Mouse (Mus musculus): ENCODE data around the gene Ints13. TPM values are rescaled to one million over a fixed set of nuclear protein-coding genes. Genes with fewer than 3 reads are reported as not detected.

The Ints13 gene
- polyA plus RNA-seq, 1 experiment from 2014 or later: 70.2 TPM

- H3K36me3 ChIP-seq (ENCODE audit: insufficient read depth): no peaks in the 10 kb centered on the region
- H3K4me3 ChIP-seq (ENCODE audit: low read depth, low read length): no peak overlapping the region
- H3K9me3 ChIP-seq (ENCODE audit: low read depth, low read length): no peaks in the 10 kb centered on the region
- peak; percentile 75 for ATAC-seq (ENCODE audit: insufficient read depth)
- DNase-seq: no peak
- H3K9ac ChIP-seq: no peak overlapping the region
- 33% methylated on average over 7 of the region's 7 CpGs for WGBS
- no peaks in the 10 kb centered on the region for H3K4me1 ChIP-seq (ENCODE audit: insufficient read depth)
- H3K27ac ChIP-seq (ENCODE audit: low read depth): peak overlapping the region; percentile 60; the same call in 1 of the 2 replicates
- no peak overlapping the region for H3K4me2 ChIP-seq
- no peaks in the 10 kb centered on the region for H3K27me3 ChIP-seq (ENCODE audit: insufficient read depth, low read length)
- no peak for TF ChIP-seq CTCF (IDR thresholded peaks at IDR 0.05; ENCODE audit: low read depth)
Measured at GRCm38 (mm10) chr6:146530363-146530762, 47.3 kb downstream of the Ints13 start.

GRCm38 (mm10) chr6:146527537-146527936 lies 50.1 kb downstream of the Ints13 start:
- H3K9me3 ChIP-seq (ENCODE audit: low read depth, low read length): no peaks in the 10 kb centered on the region; the same call in 1 of the 2 replicates
- no peak overlapping the region for H3K4me2 ChIP-seq
- no peak overlapping the region for H3K27ac ChIP-seq (ENCODE audit: low read depth)
- WGBS: 80% methylated on average over 2 of the region's 2 CpGs
- ATAC-seq (ENCODE audit: insufficient read depth) (no peak), DNase-seq (no peak)
- H3K27me3 ChIP-seq (ENCODE audit: insufficient read depth, low read length): no peaks in the 10 kb centered on the region
- TF ChIP-seq CTCF (IDR thresholded peaks at IDR 0.05; ENCODE audit: low read depth): no peak
- H3K4me1 ChIP-seq (ENCODE audit: insufficient read depth): no peaks in the 10 kb centered on the region
- no peak overlapping the region for H3K9ac ChIP-seq
- H3K36me3 ChIP-seq (ENCODE audit: insufficient read depth): no peaks in the 10 kb centered on the region
- no peak overlapping the region for H3K4me3 ChIP-seq (ENCODE audit: low read depth, low read length)

- WGBS: 73% methylated on average over 2 of the region's 2 CpGs
Measured at GRCm38 (mm10) chr6:146525500-146525899, 52.1 kb downstream of the Ints13 start.

GRCm38 (mm10) chr6:146521456-146522245 lies 56.0 kb downstream of the Ints13 start:
- no peaks in the 10 kb centered on the region; the same call in 1 of the 2 replicates for H3K9me3 ChIP-seq (ENCODE audit: low read depth, low read length)
- ATAC-seq (ENCODE audit: insufficient read depth): no peak
- H3K9ac ChIP-seq: no peak overlapping the region
- H3K4me3 ChIP-seq (ENCODE audit: low read depth, low read length): no peak overlapping the region
- TF ChIP-seq CTCF (IDR thresholded peaks at IDR 0.05; ENCODE audit: low read depth): no peak
- H3K36me3 ChIP-seq (ENCODE audit: insufficient read depth): no peaks in the 10 kb centered on the region
- DNase-seq: no peak
- H3K27me3 ChIP-seq (ENCODE audit: insufficient read depth, low read length): no peaks in the 10 kb centered on the region
- 81% methylated on average over 5 of the region's 5 CpGs for WGBS
- no peaks in the 10 kb centered on the region for H3K4me1 ChIP-seq (ENCODE audit: insufficient read depth)
- no peak overlapping the region for H3K27ac ChIP-seq (ENCODE audit: low read depth)
- no peak overlapping the region for H3K4me2 ChIP-seq

More at GRCm38 (mm10) chr6:146525500-146525899, 52.1 kb downstream of the Ints13 start:
- H3K27ac ChIP-seq (ENCODE audit: low read depth): no peak overlapping the region
- TF ChIP-seq CTCF (IDR thresholded peaks at IDR 0.05; ENCODE audit: low read depth): no peak
- no peaks in the 10 kb centered on the region for H3K4me1 ChIP-seq (ENCODE audit: insufficient read depth)
- no peak overlapping the region for H3K4me3 ChIP-seq (ENCODE audit: low read depth, low read length)
- H3K4me2 ChIP-seq: no peak overlapping the region
- ATAC-seq (ENCODE audit: insufficient read depth): no peak
- no peaks in the 10 kb centered on the region for H3K36me3 ChIP-seq (ENCODE audit: insufficient read depth)
- no peaks in the 10 kb centered on the region; the same call in 1 of the 2 replicates for H3K9me3 ChIP-seq (ENCODE audit: low read depth, low read length)
- H3K9ac ChIP-seq: no peak overlapping the region
- no peak for DNase-seq
- H3K27me3 ChIP-seq (ENCODE audit: insufficient read depth, low read length): no peaks in the 10 kb centered on the region

GRCm38 (mm10) chr6:146519019-146519418 lies 58.6 kb downstream of the Ints13 start:
- Histone ChIP-seq H3K4me3 (ENCODE audit: low read depth, low read length) (no peak overlapping the region), H3K27me3 (ENCODE audit: insufficient read depth, low read length) (no peaks in the 10 kb centered on the region), H3K36me3 (ENCODE audit: insufficient read depth) (no peaks in the 10 kb centered on the region), H3K27ac (ENCODE audit: low read depth) (no peak overlapping the region), H3K4me2 (no peak overlapping the region), H3K9me3 (ENCODE audit: low read depth, low read length) (no peaks in the 10 kb centered on the region), H3K9ac (no peak overlapping the region), H3K4me1 (ENCODE audit: insufficient read depth) (peaks cover 4% of the 10 kb centered on the region)
- DNase-seq: no peak
- no peak for ATAC-seq (ENCODE audit: insufficient read depth)
- no peak for TF ChIP-seq CTCF (IDR thresholded peaks at IDR 0.05; ENCODE audit: low read depth)
- 68% methylated on average over 2 of the region's 2 CpGs for WGBS

- WGBS: 52% methylated on average over 6 of the region's 6 CpGs
Measured at GRCm38 (mm10) chr6:146515936-146516335, 61.7 kb downstream of the Ints13 start.

GRCm38 (mm10) chr6:146514531-146514948 lies 63.1 kb downstream of the Ints13 start:
- Histone ChIP-seq H3K27ac (ENCODE audit: low read depth) (no peak overlapping the region), H3K27me3 (ENCODE audit: insufficient read depth, low read length) (no peaks in the 10 kb centered on the region), H3K9ac (no peak overlapping the region), H3K4me1 (ENCODE audit: insufficient read depth) (peaks cover 8% of the 10 kb centered on the region), H3K4me2 (no peak overlapping the region), H3K4me3 (ENCODE audit: low read depth, low read length) (no peak overlapping the region), H3K36me3 (ENCODE audit: insufficient read depth) (no peaks in the 10 kb centered on the region), H3K9me3 (ENCODE audit: low read depth, low read length) (no peaks in the 10 kb centered on the region)
- peak; percentile 32 for DNase-seq
- WGBS: 45% methylated on average over 7 of the region's 7 CpGs
- no peak for ATAC-seq (ENCODE audit: insufficient read depth)
- no peak for TF ChIP-seq CTCF (IDR thresholded peaks at IDR 0.05; ENCODE audit: low read depth)

More at GRCm38 (mm10) chr6:146515936-146516335, 61.7 kb downstream of the Ints13 start:
- H3K9ac ChIP-seq: no peak overlapping the region
- ATAC-seq (ENCODE audit: insufficient read depth): no peak
- peaks cover 8% of the 10 kb centered on the region for H3K4me1 ChIP-seq (ENCODE audit: insufficient read depth)
- H3K27ac ChIP-seq (ENCODE audit: low read depth): no peak overlapping the region
- no peaks in the 10 kb centered on the region for H3K9me3 ChIP-seq (ENCODE audit: low read depth, low read length)
- no peak overlapping the region for H3K4me2 ChIP-seq
- no peak for DNase-seq
- H3K27me3 ChIP-seq (ENCODE audit: insufficient read depth, low read length): no peaks in the 10 kb centered on the region
- no peak for TF ChIP-seq CTCF (IDR thresholded peaks at IDR 0.05; ENCODE audit: low read depth)
- no peak overlapping the region for H3K4me3 ChIP-seq (ENCODE audit: low read depth, low read length)
- H3K36me3 ChIP-seq (ENCODE audit: insufficient read depth): no peaks in the 10 kb centered on the region

Measured in lung, embryonic 14.5 days (tissue).